Mouse (Mus musculus) gastrocnemius, postnatal 25 days (tissue): ENCODE results near the gene Rft1. TPM values are rescaled to one million over a fixed set of nuclear protein-coding genes. Genes with fewer than 3 reads are reported as not detected.
A peak's percentile ranks its signal among the peaks of the same experiment; 100 is the strongest.
"Not testable (repeated sequence)": the region's sequence is repeated elsewhere in the genome, so short reads cannot be mapped to it uniquely, and the experiment has no call there.

Source experiments
- DNase-seq: peaks from one replicate; pipeline ENCODE4 v3.0.0; 2022
- total RNA-seq, 2 experiments: library from RNA; stranded (reverse); gene quantifications; 1 replicate in 1 of 2; 2 replicates in 1 of 2; pipeline ENCODE4 v1.2.3; 2021

Gene Rft1
- total RNA-seq, 2 experiments from 2014 or later: 4.4 TPM

- peak; percentile 77 for DNase-seq
These were observed 17.8 kb downstream of the Rft1 start for GRCm38 (mm10) chr14:30671986-30672312.

- no peak for DNase-seq
These were observed 20.8 kb downstream of the Rft1 start for GRCm38 (mm10) chr14:30674947-30675346.

GRCm38 (mm10) chr14:30682131-30682530 is 28.0 kb downstream of the Rft1 start:
- no peak for DNase-seq

- DNase-seq: no peak
These were observed 36.5 kb downstream of the Rft1 start for GRCm38 (mm10) chr14:30690685-30691084.

- no peak for DNase-seq
These were observed 38.3 kb downstream of the Rft1 start for GRCm38 (mm10) chr14:30692439-30692838.

- DNase-seq: no peak
These were observed 40.6 kb downstream of the Rft1 start for GRCm38 (mm10) chr14:30694786-30695185.

- peak; percentile 60 for DNase-seq
These were observed 41.4 kb downstream of the Rft1 start for GRCm38 (mm10) chr14:30695609-30696008.

- no peak for DNase-seq
These were observed 43.4 kb downstream of the Rft1 start for GRCm38 (mm10) chr14:30697407-30698052.

- DNase-seq: no peak
These were observed 45.5 kb downstream of the Rft1 start for GRCm38 (mm10) chr14:30699656-30700055.

- no peak for DNase-seq
These were observed 48.4 kb downstream of the Rft1 start for GRCm38 (mm10) chr14:30702512-30702911.

- DNase-seq: no peak
These were observed 48.9 kb downstream of the Rft1 start for GRCm38 (mm10) chr14:30703079-30703478.

GRCm38 (mm10) chr14:30704098-30704855 is 50.1 kb downstream of the Rft1 start:
- DNase-seq: no peak

- no peak for DNase-seq
These were observed 57.7 kb downstream of the Rft1 start for GRCm38 (mm10) chr14:30711892-30712291.

- no peak for DNase-seq
These were observed 59.6 kb downstream of the Rft1 start for GRCm38 (mm10) chr14:30713769-30714168.

GRCm38 (mm10) chr14:30714799-30715617 is 60.8 kb downstream of the Rft1 start, which contains the start of gene Sfmbt1:
Gene Sfmbt1, plus strand, starts transcription at chr14:30714849.
- no peak for DNase-seq

GRCm38 (mm10) chr14:30715618-30716050 is 61.5 kb downstream of the Rft1 start:
- peak; percentile 84 for DNase-seq

GRCm38 (mm10) chr14:30716051-30716952 is 62.1 kb downstream of the Rft1 start:
- peak; percentile 61 for DNase-seq

GRCm38 (mm10) chr14:30716953-30717285 is 62.8 kb downstream of the Rft1 start:
- DNase-seq: no peak

GRCm38 (mm10) chr14:30718696-30719095 is 64.5 kb downstream of the Rft1 start:
- DNase-seq: not testable (repeated sequence)

- DNase-seq: no peak
These were observed 65.4 kb downstream of the Rft1 start for GRCm38 (mm10) chr14:30719514-30719913.

GRCm38 (mm10) chr14:30721850-30722249 is 67.7 kb downstream of the Rft1 start:
- DNase-seq: no peak

GRCm38 (mm10) chr14:30722406-30722805 is 68.2 kb downstream of the Rft1 start:
- DNase-seq: no peak
